Mouse (Mus musculus) MEL (cell line): ENCODE data around the gene Hook2. TPM values are rescaled to one million over a fixed set of nuclear protein-coding genes. Genes with fewer than 3 reads are reported as not detected.

ENCODE experiments used
- DNase-seq: peaks from one replicate; pipeline ENCODE4 v3.0.0; 2011; ENCODE audit warnings: low read depth, low spot score
- H3K27ac ChIP-seq: 2 replicates; pipeline ENCODE4 v1.5.1; 2012; ENCODE audit warnings: low read depth, mild to moderate bottlenecking, control low read depth, low read length, moderate library complexity; ENCODE audit not compliant: control insufficient read depth
- H3K27me3 ChIP-seq, 2 experiments: fragments of 150-350 bp in 1 of 2; sonication (generic) in 1 of 2; 2 replicates each; pipeline ENCODE4 v1.6.1; 2012; ENCODE audit warnings: low read length in 2 of 2, mild to moderate bottlenecking in 2 of 2, improper control_type of control experiment in 1 of 2, moderate library complexity in 1 of 2; ENCODE audit not compliant: insufficient read depth in 2 of 2, control insufficient read depth in 1 of 2
- H3K36me3 ChIP-seq, 2 experiments: 2 replicates each; pipeline ENCODE4 v1.6.1; 2012 to 2014; ENCODE audit warnings: low read length in 2 of 2, improper control_type of control experiment in 1 of 2, inconsistent platforms in 1 of 2, mild to moderate bottlenecking in 1 of 2; ENCODE audit not compliant: insufficient read depth in 2 of 2, control insufficient read depth in 1 of 2
- H3K4me1 ChIP-seq, 2 experiments: fragments of 150-350 bp in 1 of 2; sonication (generic) in 1 of 2; 2 replicates each; pipeline ENCODE4 v1.6.1; 2012; ENCODE audit warnings: low read length in 2 of 2, improper control_type of control experiment in 1 of 2, mild to moderate bottlenecking in 1 of 2; ENCODE audit not compliant: insufficient read depth in 2 of 2, control insufficient read depth in 1 of 2
- H3K4me3 ChIP-seq, 2 experiments: fragments of 150-350 bp in 1 of 2; sonication (generic) in 1 of 2; 2 replicates each; pipeline ENCODE4 v1.5.1; 2012; ENCODE audit warnings: low read depth in 2 of 2, low read length in 2 of 2, mild to moderate bottlenecking in 2 of 2, moderate library complexity in 2 of 2, control low read depth in 1 of 2, improper control_type of control experiment in 1 of 2; ENCODE audit not compliant: control insufficient read depth in 1 of 2, insufficient read depth in 1 of 2
- H3K79me2 ChIP-seq: 2 replicates; pipeline ENCODE4 v1.6.1; 2012; ENCODE audit warnings: mild to moderate bottlenecking, low read length, moderate library complexity; ENCODE audit not compliant: control insufficient read depth, poor library complexity, insufficient read depth
- H3K9ac ChIP-seq: 2 replicates; pipeline ENCODE4 v1.6.1; 2012; ENCODE audit warnings: low read depth, mild to moderate bottlenecking, control low read depth, low read length, moderate library complexity; ENCODE audit not compliant: control insufficient read depth, poor library complexity, severe bottlenecking
- H3K9me3 ChIP-seq: fragments of 150-350 bp; sonication (generic); replicated peaks from 2 replicates; pipeline ENCODE4 v1.6.1; 2012; ENCODE audit warnings: mild to moderate bottlenecking, low read length, improper control_type of control experiment, moderate library complexity; ENCODE audit not compliant: insufficient read depth
- BHLHE40 ChIP-seq: IDR thresholded peaks from 2 replicates; pipeline ENCODE4 v1.6.1; 2012; ENCODE audit warnings: low read depth, mild to moderate bottlenecking, inconsistent platforms, low read length, improper control_type of control experiment, borderline replicate concordance
- CHD1 ChIP-seq: IDR thresholded peaks from 2 replicates; pipeline ENCODE4 v1.6.1; 2012; ENCODE audit warnings: low read depth, mild to moderate bottlenecking, inconsistent platforms, low read length, improper control_type of control experiment
- CTCF ChIP-seq, 3 experiments: IDR thresholded peaks in 2 of 3; conservative IDR thresholded peaks in 1 of 3; 2 replicates each; pipeline ENCODE4 v1.5.1; 2011 to 2012; ENCODE audit warnings: low read length in 3 of 3, low read depth in 2 of 3, mild to moderate bottlenecking in 2 of 3, improper control_type of control experiment in 1 of 3, inconsistent platforms in 1 of 3, mixed read lengths in 1 of 3, moderate library complexity in 1 of 3; ENCODE audit not compliant: control insufficient read depth in 1 of 3, insufficient read depth in 1 of 3, poor library complexity in 1 of 3, severe bottlenecking in 1 of 3
- E2F4 ChIP-seq: IDR thresholded peaks from 2 replicates; pipeline ENCODE4 v1.6.1; 2011; ENCODE audit warnings: low read depth, low read length, improper control_type of control experiment, borderline replicate concordance
- ELF1 ChIP-seq: IDR thresholded peaks from 2 replicates; pipeline ENCODE4 v1.6.1; 2014; ENCODE audit warnings: low read depth, mild to moderate bottlenecking, inconsistent platforms, low read length, improper control_type of control experiment, moderate library complexity
- EP300 ChIP-seq, 2 experiments: IDR thresholded peaks; 2 replicates each; pipeline ENCODE4 v1.6.1; 2011; ENCODE audit warnings: improper control_type of control experiment in 2 of 2, low read length in 2 of 2, low read depth in 1 of 2, mild to moderate bottlenecking in 1 of 2
- ETS1 ChIP-seq: IDR thresholded peaks from 2 replicates; pipeline ENCODE4 v1.6.1; 2012; ENCODE audit warnings: low read depth, mild to moderate bottlenecking, inconsistent platforms, low read length, improper control_type of control experiment, moderate library complexity
- GABPA ChIP-seq: IDR thresholded peaks from 2 replicates; pipeline ENCODE4 v1.6.1; 2012; ENCODE audit warnings: low read depth, mild to moderate bottlenecking, inconsistent platforms, low read length, improper control_type of control experiment, moderate library complexity
- GATA1 ChIP-seq: IDR thresholded peaks from 2 replicates; pipeline ENCODE4 v1.6.1; 2011; ENCODE audit warnings: low read depth, low read length, improper control_type of control experiment
- HCFC1 ChIP-seq: IDR thresholded peaks from 2 replicates; pipeline ENCODE4 v1.6.1; 2012; ENCODE audit warnings: low read depth, mild to moderate bottlenecking, inconsistent platforms, low read length, improper control_type of control experiment, moderate library complexity
- MAFK ChIP-seq: IDR thresholded peaks from 2 replicates; pipeline ENCODE4 v1.6.1; 2011; ENCODE audit warnings: low read depth, mild to moderate bottlenecking, low read length, improper control_type of control experiment, borderline replicate concordance
- MAX ChIP-seq: IDR thresholded peaks from 2 replicates; pipeline ENCODE4 v1.6.1; 2011; ENCODE audit warnings: low read length, improper control_type of control experiment
- MEF2A ChIP-seq: IDR thresholded peaks from 2 replicates; pipeline ENCODE4 v1.6.1; 2014; ENCODE audit warnings: low read depth, mild to moderate bottlenecking, inconsistent platforms, low read length, improper control_type of control experiment; ENCODE audit not compliant: poor library complexity, insufficient replicate concordance, severe bottlenecking; ENCODE audit errors: extremely low read depth
- MXI1 ChIP-seq: IDR thresholded peaks from 2 replicates; pipeline ENCODE4 v1.6.1; 2011; ENCODE audit warnings: mild to moderate bottlenecking, low read depth, low read length, improper control_type of control experiment
- NELFE ChIP-seq: IDR thresholded peaks from 2 replicates; pipeline ENCODE4 v1.6.1; 2011; ENCODE audit warnings: low read depth, low read length, improper control_type of control experiment
- NRF1 ChIP-seq: IDR thresholded peaks from 2 replicates; pipeline ENCODE4 v1.6.1; 2014; ENCODE audit warnings: low read depth, mild to moderate bottlenecking, inconsistent platforms, low read length, improper control_type of control experiment, moderate library complexity; ENCODE audit not compliant: poor library complexity, insufficient read depth, severe bottlenecking
- POLR2A ChIP-seq, 2 experiments: IDR thresholded peaks; 2 replicates each; pipeline ENCODE4 v1.6.1; 2011 to 2012; ENCODE audit warnings: low read length in 2 of 2, mild to moderate bottlenecking in 2 of 2, control low read depth in 1 of 2, improper control_type of control experiment in 1 of 2, low read depth in 1 of 2, moderate library complexity in 1 of 2; ENCODE audit not compliant: control insufficient read depth in 1 of 2, insufficient read depth in 1 of 2, poor library complexity in 1 of 2
- POLR2AphosphoS5 ChIP-seq: IDR thresholded peaks from 2 replicates; pipeline ENCODE4 v1.6.1; 2012; ENCODE audit warnings: low read depth, borderline replicate concordance, mild to moderate bottlenecking, inconsistent platforms, low read length, moderate library complexity, mixed read lengths
- RAD21 ChIP-seq: IDR thresholded peaks from 2 replicates; pipeline ENCODE4 v1.6.1; 2011; ENCODE audit warnings: mild to moderate bottlenecking, low read depth, low read length, improper control_type of control experiment
- SIN3A ChIP-seq: IDR thresholded peaks from 2 replicates; pipeline ENCODE4 v1.6.1; 2012; ENCODE audit warnings: low read length, improper control_type of control experiment, inconsistent platforms
- SMC3 ChIP-seq: IDR thresholded peaks from 2 replicates; pipeline ENCODE4 v1.6.1; 2011; ENCODE audit warnings: low read depth, low read length, improper control_type of control experiment
- TBP ChIP-seq: IDR thresholded peaks from 2 replicates; pipeline ENCODE4 v1.8.0; 2011; ENCODE audit warnings: low read depth, low read length, improper control_type of control experiment
- USF2 ChIP-seq, 2 experiments: IDR thresholded peaks; 2 replicates each; pipeline ENCODE4 v1.6.1; 2011 to 2012; ENCODE audit warnings: improper control_type of control experiment in 2 of 2, low read length in 2 of 2, borderline replicate concordance in 1 of 2, inconsistent platforms in 1 of 2, low read depth in 1 of 2, mild to moderate bottlenecking in 1 of 2; ENCODE audit not compliant: insufficient read depth in 1 of 2
- ZMIZ1 ChIP-seq: IDR thresholded peaks from 2 replicates; pipeline ENCODE4 v1.6.1; 2012; ENCODE audit warnings: low read depth, mild to moderate bottlenecking, inconsistent platforms, low read length, improper control_type of control experiment, moderate library complexity
- ZNF384 ChIP-seq: IDR thresholded peaks from 2 replicates; pipeline ENCODE4 v1.6.1; 2012; ENCODE audit warnings: low read depth, mild to moderate bottlenecking, inconsistent platforms, low read length, improper control_type of control experiment
- polyA plus RNA-seq, 2 experiments: library from polyadenylated mRNA; stranded (reverse) in 1 of 2; unstranded in 1 of 2; fragments of >175 nt in 1 of 2; fragments of >200 nt in 1 of 2; gene quantifications; 2 replicates each; pipeline versions ENCODE4 v1.2.1 to v1.2.4; 2012; ENCODE audit warnings: low replicate concordance in 2 of 2, low read depth in 1 of 2; ENCODE audit not compliant: insufficient read length in 2 of 2, insufficient read depth in 1 of 2, missing spikeins in 1 of 2
- total RNA-seq: library from RNA; depleted of rRNA; stranded (reverse); fragments of 300-350 nt; gene quantifications from 2 replicates; pipeline ENCODE4 v1.2.3, GENCODE M21; 2012

Hook2 gene
- total and polyA plus RNA-seq, 3 experiments = 10.5 to 17.5 TPM; not detected in 1

DNA sequence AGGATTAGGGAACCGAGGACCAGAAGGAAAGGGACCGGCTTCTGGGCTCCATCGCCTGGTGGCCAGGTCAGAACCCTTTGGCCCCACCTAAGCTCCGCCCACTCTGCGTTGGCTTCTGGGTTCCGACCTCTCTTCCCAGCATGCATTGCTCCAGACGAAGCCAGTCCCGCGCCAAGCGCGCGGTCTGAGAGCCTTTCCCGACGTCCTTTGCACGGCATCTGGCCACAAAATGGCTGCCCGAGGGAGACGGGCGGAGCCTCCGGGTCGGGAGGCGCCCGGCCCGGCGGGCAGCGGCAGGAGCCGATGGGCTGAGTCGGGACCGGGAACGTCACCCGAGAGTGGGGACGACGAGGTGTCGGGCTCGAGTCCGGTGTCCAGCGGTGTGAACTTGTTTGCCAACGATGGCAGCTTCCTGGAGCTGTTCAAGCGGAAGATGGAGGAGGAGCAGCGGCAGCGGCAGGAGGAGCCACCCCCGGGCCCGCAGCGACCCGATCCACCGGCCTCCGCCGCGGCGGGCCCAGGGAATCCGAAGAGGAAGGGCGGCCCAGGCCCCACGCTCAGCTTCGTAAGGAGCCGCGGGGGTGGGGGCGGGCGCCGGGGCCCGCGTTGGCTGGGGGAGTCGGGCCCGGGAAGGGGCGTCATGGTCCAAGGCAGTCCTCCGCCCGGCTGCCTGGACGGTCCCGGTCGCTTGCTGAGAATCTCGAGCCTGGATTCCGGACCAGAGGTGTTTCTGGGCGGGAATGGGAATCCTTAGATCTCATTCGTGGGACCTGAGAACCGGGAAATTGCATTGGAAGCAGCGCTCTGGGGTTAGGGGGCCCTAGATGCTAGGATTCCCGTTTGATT, 36.5 kb downstream of the Hook2 start, which contains the start of gene Trir (continued):
- TF ChIP-seq GATA1 (no peak), MAFK (no peak), ETS1 (no peak), ZNF384 (no peak), POLR2A (IDR thresholded peaks at IDR 0.05; ENCODE audit: control insufficient read depth in 1 of 2, insufficient read depth in 1 of 2, low read depth in 1 of 2, low read length in 2 of 2, poor library complexity in 1 of 2) (peak; percentile 94 to 97), NRF1 (0 out of 2 replicates have a peak, but pooled peaks have one; percentile 22), SIN3A (peak; percentile 93), EP300 (IDR thresholded peaks at IDR 0.05; ENCODE audit: low read depth in 1 of 2, low read length in 2 of 2) (peak in 1 of 2 experiments; percentile 20; a peak in 1 of 4 replicates), ELF1 (peak; percentile 61; the same call in 1 of the 2 replicates)

- DNase-seq = peak; percentile 55
- H3K36me3 ChIP-seq = peaks cover 4 to 14% of the 10 kb centered on the region in 2 experiments; a peak in 3 of 4 replicates
- peaks cover 47% of the 10 kb centered on the region for H3K79me2 ChIP-seq
- TF ChIP-seq GABPA (no peak), MAX (0 out of 2 replicates have a peak, but pooled peaks have one; percentile 8), ELF1 (no peak)
- H3K4me3 ChIP-seq = peak overlapping the region; percentile 94 to 95
- H3K4me1 ChIP-seq = peaks cover 9 to 14% of the 10 kb centered on the region in 2 experiments; a peak in 3 of 4 replicates
- no peaks in the 10 kb centered on the region for H3K9me3 ChIP-seq
- H3K9ac ChIP-seq = peak overlapping the region; percentile 93
- H3K27ac ChIP-seq = peak overlapping the region; percentile 44
- H3K27me3 ChIP-seq = no peaks in the 10 kb centered on the region
Observed at GRCm38 (mm10) chr8:85027516-85027855, 37.1 kb downstream of the Hook2 start.

DNA sequence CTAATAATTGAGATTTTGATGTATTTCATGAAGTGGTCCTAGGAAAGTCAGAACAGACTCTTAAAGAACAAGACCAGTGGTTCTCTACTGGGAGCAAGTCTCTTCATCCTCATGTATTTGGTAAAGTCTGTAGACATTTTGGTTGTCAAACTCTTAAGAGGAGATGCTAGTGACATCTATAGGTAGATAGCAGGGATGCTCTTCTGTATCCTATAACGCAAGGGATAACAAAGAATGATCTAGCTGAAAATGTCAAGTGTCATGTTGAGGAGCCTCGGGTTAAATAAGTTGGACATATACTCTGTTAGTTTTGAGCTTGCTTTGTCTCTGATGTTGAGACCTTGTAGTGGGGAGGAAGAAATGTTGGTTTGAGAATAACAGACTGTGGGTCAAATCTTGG, 37.5 kb downstream of the Hook2 start:
- Histone ChIP-seq H3K27me3 (no peaks in the 10 kb centered on the region), H3K4me1 (peaks cover 9 to 14% of the 10 kb centered on the region in 2 experiments; a peak in 3 of 4 replicates), H3K27ac (no peak overlapping the region), H3K79me2 (peaks cover 47% of the 10 kb centered on the region), H3K36me3 (peaks cover 4 to 14% of the 10 kb centered on the region in 2 experiments; a peak in 3 of 4 replicates), H3K9me3 (no peaks in the 10 kb centered on the region), H3K9ac (peak overlapping the region; percentile 93), H3K4me3 (peak overlapping the region; percentile 94 to 95)
- peak; percentile 40 for DNase-seq
- TF ChIP-seq HCFC1 = no peak
- TF ChIP-seq MAX = no peak
- TF ChIP-seq ZNF384 = no peak
- TF ChIP-seq NRF1 = no peak
- peak in 1 of 3 experiments; percentile 20; a peak in 1 of 6 replicates for TF ChIP-seq CTCF (IDR thresholded peaks at IDR 0.05 in 2 of 3, conservative IDR thresholded peaks at IDR 0.05 in 1 of 3; ENCODE audit: control insufficient read depth in 1 of 3, insufficient read depth in 1 of 3, low read depth in 2 of 3, low read length in 3 of 3, poor library complexity in 1 of 3, severe bottlenecking in 1 of 3)
- TF ChIP-seq SMC3 = peak; percentile 14; the same call in 1 of the 2 replicates
- TF ChIP-seq ZMIZ1 = no peak
- no peak for TF ChIP-seq MEF2A
- TF ChIP-seq TBP = no peak
- TF ChIP-seq MAFK = no peak
- no peak for TF ChIP-seq POLR2A (IDR thresholded peaks at IDR 0.05; ENCODE audit: control insufficient read depth in 1 of 2, insufficient read depth in 1 of 2, low read depth in 1 of 2, low read length in 2 of 2, poor library complexity in 1 of 2)
- no peak for TF ChIP-seq USF2 (IDR thresholded peaks at IDR 0.05; ENCODE audit: borderline replicate concordance in 1 of 2, insufficient read depth in 1 of 2, low read depth in 1 of 2, low read length in 2 of 2)
- TF ChIP-seq BHLHE40 = no peak
- TF ChIP-seq NELFE = no peak
- peak; percentile 6 for TF ChIP-seq RAD21
- TF ChIP-seq POLR2AphosphoS5 = no peak
- TF ChIP-seq E2F4 = no peak
- no peak; the same call in 1 of the 2 replicates for TF ChIP-seq MXI1
- TF ChIP-seq CHD1 = peak; percentile 49; the same call in 1 of the 2 replicates
